Mouse (Mus musculus) heart, embryonic 13.5 days (tissue): ENCODE data around the gene Rassf1. TPM values are rescaled to one million over a fixed set of nuclear protein-coding genes. Genes with fewer than 3 reads are reported as not detected.

Source experiments
- ATAC-seq: fragments of 200-750 bp; cut with Nextera tagmentation; 2 replicates; pipeline ENCODE4 v1.8.0; 2017; ENCODE audit warnings: moderate TSS enrichment; ENCODE audit not compliant: insufficient number of reproducible peaks, low FRiP score, low TSS enrichment; ENCODE audit errors: extremely low read depth
- H3K27ac ChIP-seq: fragments of 300-500 bp; sonication (generic); replicated peaks from 2 replicates; pipeline ENCODE4 v1.5.1; 2015; ENCODE audit warnings: moderate library complexity, mild to moderate bottlenecking, inconsistent platforms
- H3K27me3 ChIP-seq: fragments of 300-500 bp; sonication (generic); replicated peaks from 2 replicates; pipeline ENCODE4 v1.6.1; 2015; ENCODE audit warnings: mild to moderate bottlenecking, inconsistent platforms
- H3K36me3 ChIP-seq: fragments of 300-500 bp; sonication (generic); 2 replicates; pipeline ENCODE4 v1.6.1; 2015; ENCODE audit warnings: mild to moderate bottlenecking, inconsistent platforms
- H3K4me1 ChIP-seq: fragments of 300-500 bp; sonication (generic); 2 replicates; pipeline ENCODE4 v1.6.1; 2015; ENCODE audit warnings: inconsistent platforms
- H3K4me2 ChIP-seq: fragments of 300-500 bp; sonication (generic); 2 replicates; pipeline ENCODE4 v1.6.1; 2015; ENCODE audit warnings: inconsistent platforms, mild to moderate bottlenecking, moderate library complexity
- H3K4me3 ChIP-seq: fragments of 300-500 bp; sonication (generic); 2 replicates; pipeline ENCODE4 v1.5.1; 2015; ENCODE audit warnings: moderate library complexity, mild to moderate bottlenecking, inconsistent platforms
- H3K9ac ChIP-seq: fragments of 300-500 bp; sonication (generic); 2 replicates; pipeline ENCODE4 v1.6.1; 2015; ENCODE audit warnings: inconsistent platforms, mild to moderate bottlenecking, moderate library complexity
- H3K9me3 ChIP-seq: fragments of 300-500 bp; sonication (generic); 2 replicates; pipeline ENCODE4 v1.6.1; 2016; ENCODE audit warnings: inconsistent platforms
- WGBS: fragments of 180-500 bp; shearing (Covaris S2); methylation state at CpG from one replicate; pipeline ENCODE4 v1.1.7; 2015; ENCODE audit warnings: mixed read lengths; 5-methylcytosine and 5-hydroxymethylcytosine counted together
- polyA plus RNA-seq: library from polyadenylated mRNA; unstranded; fragments of >200 nt; fragmentation: Nextera tagmentation; extraction: Ambion mirVana; gene quantifications from 2 replicates; pipeline ENCODE4 v1.2.1, GENCODE M21; 2015

Gene Rassf1
- polyA plus RNA-seq, 1 experiment from 2014 or later, result 47.6 TPM

DNA sequence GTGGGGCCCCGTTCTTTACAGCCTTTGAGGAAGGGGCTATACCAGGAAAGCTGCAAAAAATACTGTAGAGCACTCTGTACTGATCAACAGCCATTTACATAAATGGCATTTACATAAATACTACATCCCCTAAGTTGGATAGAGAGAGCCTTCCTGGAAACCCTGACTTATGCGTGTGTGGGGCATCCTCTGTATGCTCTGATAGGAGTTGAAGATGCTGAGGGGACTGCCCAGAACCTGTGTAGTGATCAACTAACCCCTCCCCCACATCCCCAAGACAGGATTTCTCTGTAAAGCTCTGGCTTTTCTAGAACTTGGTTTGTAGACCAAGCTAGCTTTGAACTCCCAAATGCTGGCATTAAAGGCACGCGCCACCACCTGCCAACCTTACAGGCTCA lies 58.1 kb downstream of the Rassf1 start:
- ATAC-seq, result no peak
- Histone ChIP-seq H3K4me1 (peaks cover 92% of the 10 kb centered on the region), H3K36me3 (peaks cover 10% of the 10 kb centered on the region), H3K4me2 (peak overlapping the region; percentile 64; the same call in 1 of the 2 replicates), H3K9me3 (no peaks in the 10 kb centered on the region), H3K27ac (peak overlapping the region; percentile 71), H3K4me3 (no peak overlapping the region), H3K9ac (peak overlapping the region; percentile 67; the same call in 1 of the 2 replicates), H3K27me3 (peaks cover 15% of the 10 kb centered on the region; the same call in 1 of the 2 replicates)
- WGBS, result 69% methylated on average over 4 of the region's 4 CpGs

- WGBS, result 60% methylated on average over 6 of the region's 6 CpGs
- H3K9me3 ChIP-seq, result no peaks in the 10 kb centered on the region
- peaks cover 32% of the 10 kb centered on the region for H3K36me3 ChIP-seq
- H3K9ac ChIP-seq, result peak overlapping the region; percentile 85
- no peaks in the 10 kb centered on the region for H3K27me3 ChIP-seq
- H3K4me2 ChIP-seq, result peak overlapping the region; percentile 75
- H3K4me3 ChIP-seq, result peak overlapping the region; percentile 49; the same call in 1 of the 2 replicates
- ATAC-seq, result no peak
- peaks cover 82% of the 10 kb centered on the region for H3K4me1 ChIP-seq
- peak overlapping the region; percentile 92 for H3K27ac ChIP-seq
Measured at GRCm38 (mm10) chr9:107611456-107612190, 60.3 kb downstream of the Rassf1 start.

Other genes starting within 250 kb of the Rassf1 start
- gene Hemk1, start 213.2 kb upstream of the Rassf1 start, polyA plus RNA-seq, result 11.4 and 12.0 TPM in 2 replicates
- 0.79 and 1.1 TPM in 2 replicates for gene 6430571L13Rik, start 211.0 kb upstream of the Rassf1 start, polyA plus RNA-seq
- gene Cacna2d2, start 151.9 kb upstream of the Rassf1 start, polyA plus RNA-seq, result 3.8 and 4.1 TPM in 2 replicates
- 30.4 and 32.3 TPM in 2 replicates for gene Tmem115, start 17.6 kb upstream of the Rassf1 start, polyA plus RNA-seq
- gene Cyb561d2, start 9.4 kb upstream of the Rassf1 start, polyA plus RNA-seq, result 17.7 and 19.1 TPM in 2 replicates
- gene Nprl2, start 9.3 kb upstream of the Rassf1 start, polyA plus RNA-seq, result 27.8 and 27.9 TPM in 2 replicates
- gene Zmynd10, start 4.3 kb upstream of the Rassf1 start, polyA plus RNA-seq, result not detected in 2 replicates
- gene Tusc2, start 11.7 kb downstream of the Rassf1 start, polyA plus RNA-seq, result 44.5 and 51.6 TPM in 2 replicates
- gene Hyal2, start 16.4 kb downstream of the Rassf1 start, polyA plus RNA-seq, result 94.0 and 104 TPM in 2 replicates
- 6.3 and 7.5 TPM in 2 replicates for gene Hyal1, start 25.4 kb downstream of the Rassf1 start, polyA plus RNA-seq
- gene Naa80, start 27.3 kb downstream of the Rassf1 start, polyA plus RNA-seq, result 13.9 and 14.6 TPM in 2 replicates
- 0.48 and 0.68 TPM in 2 replicates for gene Hyal3, start 29.3 kb downstream of the Rassf1 start, polyA plus RNA-seq
- gene Ifrd2, start 36.1 kb downstream of the Rassf1 start, polyA plus RNA-seq, result 35.7 and 41.3 TPM in 2 replicates
- gene Sema3b, start 57.7 kb downstream of the Rassf1 start, polyA plus RNA-seq, result 9.9 and 11.8 TPM in 2 replicates
- 387 and 392 TPM in 2 replicates for gene Gnai2, start 83.8 kb downstream of the Rassf1 start, polyA plus RNA-seq
- 2.8 and 2.9 TPM in 2 replicates for gene Slc38a3, start 118.0 kb downstream of the Rassf1 start, polyA plus RNA-seq
- 0.90 and 1.3 TPM in 2 replicates for gene Gnat1, start 128.2 kb downstream of the Rassf1 start, polyA plus RNA-seq
- 4.5 and 6.3 TPM in 2 replicates for gene Sema3f, start 158.9 kb downstream of the Rassf1 start, polyA plus RNA-seq
- gene Rbm5, start 219.4 kb downstream of the Rassf1 start, polyA plus RNA-seq, result 121 and 125 TPM in 2 replicates